Mouse (Mus musculus) heart, postnatal 0 days (tissue): Measurements from ENCODE around the gene Rxylt1. TPM values are rescaled to one million over a fixed set of nuclear protein-coding genes. Genes with fewer than 3 reads are reported as not detected.

Experiments used
- ATAC-seq: fragments of 200-750 bp; cut with Nextera tagmentation; 2 replicates; pipeline ENCODE4 v1.8.0; 2017; ENCODE audit warnings: low read depth, moderate number of reproducible peaks, moderate library complexity; ENCODE audit not compliant: insufficient read depth
- DNase-seq: peaks from one replicate; pipeline ENCODE4 v3.0.0-alpha.2; 2016; ENCODE audit warnings: low spot score
- H3K27ac ChIP-seq: fragments of 300-500 bp; sonication (generic); 2 replicates; pipeline ENCODE4 v1.5.1; 2014; ENCODE audit warnings: low read depth, mild to moderate bottlenecking
- H3K27me3 ChIP-seq: fragments of 300-500 bp; sonication (generic); 2 replicates; pipeline ENCODE4 v1.6.1; 2014; ENCODE audit warnings: low read length, mixed read lengths; ENCODE audit not compliant: control insufficient read depth, insufficient read depth
- H3K36me3 ChIP-seq: fragments of 300-500 bp; sonication (generic); replicated peaks from 2 replicates; pipeline ENCODE4 v1.6.1; 2014; ENCODE audit warnings: low read length, mixed read lengths; ENCODE audit not compliant: control insufficient read depth, insufficient read depth
- H3K4me1 ChIP-seq: fragments of 300-500 bp; sonication (generic); 2 replicates; pipeline ENCODE4 v1.6.1; 2014; ENCODE audit warnings: antibody characterized with exemption; ENCODE audit not compliant: control insufficient read depth, insufficient read depth
- H3K4me2 ChIP-seq: fragments of 300-500 bp; sonication (generic); 2 replicates; pipeline ENCODE4 v1.6.1; 2014; ENCODE audit warnings: low read depth, mild to moderate bottlenecking, low read length, moderate library complexity
- H3K4me3 ChIP-seq: fragments of 300-500 bp; sonication (generic); 2 replicates; pipeline ENCODE4 v1.5.1; 2014; ENCODE audit warnings: low read depth, low read length
- H3K9ac ChIP-seq: fragments of 300-500 bp; sonication (generic); replicated peaks from 2 replicates; pipeline ENCODE4 v1.6.1; 2014; ENCODE audit warnings: low read depth, low read length, mixed read lengths
- H3K9me3 ChIP-seq: fragments of 300-500 bp; sonication (generic); replicated peaks from 2 replicates; pipeline ENCODE4 v1.6.1; 2016; ENCODE audit warnings: low read length; ENCODE audit not compliant: control insufficient read depth
- CTCF ChIP-seq: IDR thresholded peaks from 2 replicates; pipeline ENCODE4 v1.5.1; 2016; ENCODE audit warnings: antibody characterized with exemption, control low read depth, low read depth
- EP300 ChIP-seq: IDR thresholded peaks from 2 replicates; pipeline ENCODE4 v1.6.1; 2016; ENCODE audit warnings: antibody characterized with exemption, low read depth
- WGBS: fragments of 180-500 bp; shearing (Covaris S2); extraction: QIAGEN DNeasy Blood & Tissue Kit; methylation state at CpG from one replicate; pipeline ENCODE4 v1.1.7; 2014; 5-methylcytosine and 5-hydroxymethylcytosine counted together
- polyA plus RNA-seq: library from polyadenylated mRNA; unstranded; fragments of >200 nt; fragmentation: Nextera tagmentation; extraction: Ambion mirVana; gene quantifications from 2 replicates; pipeline ENCODE4 v1.2.1, GENCODE M21; 2015
- total RNA-seq: library from RNA; depleted of rRNA; stranded (reverse); fragments of >200 nt; gene quantifications from 2 replicates; pipeline ENCODE4 v1.2.3, GENCODE M21; 2014; ENCODE audit warnings: low replicate concordance; rRNA removed

Gene Rxylt1
- total and polyA plus RNA-seq, 2 experiments from 2014 or later: 13.2 to 48.9 TPM

GRCm38 (mm10) chr10:122039566-122039965, 57.6 kb downstream of the Rxylt1 start:
- no peak overlapping the region for H3K27ac ChIP-seq
- 90% methylated on average over 4 of the region's 4 CpGs for WGBS
- ATAC-seq: no peak

GRCm38 (mm10) chr10:122038554-122038953, 58.6 kb downstream of the Rxylt1 start:
- ATAC-seq: peak; percentile 66; the same call in 1 of the 2 replicates
- Histone ChIP-seq H3K27ac (no peak overlapping the region), H3K4me3 (no peak overlapping the region), H3K9ac (no peak overlapping the region), H3K4me1 (0 out of 2 replicates have a peak, but pooled peaks cover 5% of the 10 kb centered on the region), H3K9me3 (0 out of 2 replicates have a peak, but pooled peaks cover 6% of the 10 kb centered on the region), H3K4me2 (no peak overlapping the region), H3K27me3 (0 out of 2 replicates have a peak, but pooled peaks cover 3% of the 10 kb centered on the region), H3K36me3 (no peaks in the 10 kb centered on the region)
- no peak for DNase-seq
- WGBS: 60% methylated on average over 3 of the region's 3 CpGs
- TF ChIP-seq EP300: no peak
- no peak for TF ChIP-seq CTCF

More at GRCm38 (mm10) chr10:122039566-122039965, 57.6 kb downstream of the Rxylt1 start:
- H3K36me3 ChIP-seq: no peaks in the 10 kb centered on the region
- no peak overlapping the region for H3K9ac ChIP-seq
- H3K9me3 ChIP-seq: 0 out of 2 replicates have a peak, but pooled peaks cover 6% of the 10 kb centered on the region
- 0 out of 2 replicates have a peak, but pooled peaks cover 3% of the 10 kb centered on the region for H3K27me3 ChIP-seq
- 0 out of 2 replicates have a peak, but pooled peaks cover 5% of the 10 kb centered on the region for H3K4me1 ChIP-seq
- TF ChIP-seq CTCF (no peak), EP300 (no peak)
- no peak for DNase-seq
- H3K4me2 ChIP-seq: no peak overlapping the region
- H3K4me3 ChIP-seq: no peak overlapping the region

- no peak for ATAC-seq
- no peak for TF ChIP-seq CTCF
- TF ChIP-seq EP300: no peak
- Histone ChIP-seq H3K4me3 (no peak overlapping the region), H3K4me2 (no peak overlapping the region), H3K4me1 (no peaks in the 10 kb centered on the region; the same call in 1 of the 2 replicates), H3K9me3 (no peaks in the 10 kb centered on the region), H3K9ac (no peak overlapping the region), H3K27ac (no peak overlapping the region), H3K36me3 (no peaks in the 10 kb centered on the region), H3K27me3 (peaks cover 19% of the 10 kb centered on the region)
- no peak for DNase-seq
- WGBS: 85% methylated on average over 5 of the region's 5 CpGs
These were observed 63.9 kb downstream of the Rxylt1 start for GRCm38 (mm10) chr10:122033271-122033670.

- ATAC-seq (no peak), DNase-seq (no peak)
- H3K4me1 ChIP-seq: peaks cover 7% of the 10 kb centered on the region; the same call in 1 of the 2 replicates
- no peaks in the 10 kb centered on the region for H3K36me3 ChIP-seq
- H3K9ac ChIP-seq: no peak overlapping the region
- H3K9me3 ChIP-seq: no peaks in the 10 kb centered on the region
- H3K27ac ChIP-seq: no peak overlapping the region
- peaks cover 30% of the 10 kb centered on the region for H3K27me3 ChIP-seq
- H3K4me2 ChIP-seq: no peak overlapping the region
- WGBS: 76% methylated on average over 5 of the region's 5 CpGs
- no peak for TF ChIP-seq EP300
- TF ChIP-seq CTCF: no peak
- H3K4me3 ChIP-seq: no peak overlapping the region
These were observed 66.8 kb downstream of the Rxylt1 start for GRCm38 (mm10) chr10:122030420-122030819.

GRCm38 (mm10) chr10:122029738-122030137, 67.4 kb downstream of the Rxylt1 start:
- no peak overlapping the region for H3K9ac ChIP-seq
- no peaks in the 10 kb centered on the region for H3K36me3 ChIP-seq
- no peak overlapping the region for H3K4me3 ChIP-seq
- peaks cover 7% of the 10 kb centered on the region; the same call in 1 of the 2 replicates for H3K4me1 ChIP-seq
- no peak for ATAC-seq
- TF ChIP-seq CTCF (no peak), EP300 (no peak)
- DNase-seq: no peak
- WGBS: 51% methylated on average over 7 of the region's 7 CpGs
- no peak overlapping the region for H3K27ac ChIP-seq
- no peak overlapping the region; the same call in 1 of the 2 replicates for H3K4me2 ChIP-seq
- H3K9me3 ChIP-seq: no peaks in the 10 kb centered on the region
- H3K27me3 ChIP-seq: peaks cover 30% of the 10 kb centered on the region

Other genes starting within 250 kb of the Rxylt1 start
- 3.4 and 4.0 TPM in 2 replicates for gene Srgap1, start 50.1 kb downstream of the Rxylt1 start, total RNA-seq
- 4.9 and 5.0 TPM in 2 replicates for gene Srgap1, start 50.1 kb downstream of the Rxylt1 start, polyA plus RNA-seq